Mouse (Mus musculus) forebrain, embryonic 14.5 days (tissue): ENCODE measurements around the gene Tmem189. TPM values are rescaled to one million over a fixed set of nuclear protein-coding genes. Genes with fewer than 3 reads are reported as not detected.
"Not testable (repeated sequence)": the region's sequence is repeated elsewhere in the genome, so short reads cannot be mapped to it uniquely, and the experiment has no call there.

Experiments
- ATAC-seq: fragments of 200-750 bp; cut with Nextera tagmentation; 2 replicates; pipeline ENCODE4 v1.8.0; 2017; ENCODE audit warnings: mild to moderate bottlenecking, moderate library complexity
- DNase-seq: peaks from one replicate; pipeline ENCODE4 v3.0.0-alpha.2; 2015; ENCODE audit warnings: low spot score
- H3K27ac ChIP-seq: fragments of 300-500 bp; sonication (generic); 2 replicates; pipeline ENCODE4 v1.5.1; 2014; ENCODE audit warnings: low read depth, mild to moderate bottlenecking, control low read depth, low read length, moderate library complexity
- H3K27me3 ChIP-seq: fragments of 300-500 bp; sonication (generic); replicated peaks from 2 replicates; pipeline ENCODE4 v1.6.1; 2014; ENCODE audit warnings: low read length, control low read depth, mixed read lengths; ENCODE audit not compliant: control insufficient read depth, insufficient read depth
- H3K36me3 ChIP-seq: fragments of 300-500 bp; sonication (generic); 2 replicates; pipeline ENCODE4 v1.6.1; 2014; ENCODE audit warnings: low read length, control low read depth; ENCODE audit not compliant: control insufficient read depth, insufficient read depth
- H3K4me1 ChIP-seq: fragments of 300-500 bp; sonication (generic); 2 replicates; pipeline ENCODE4 v1.6.1; 2014; ENCODE audit warnings: antibody characterized with exemption, low read length, control low read depth; ENCODE audit not compliant: control insufficient read depth, insufficient read depth
- H3K4me2 ChIP-seq: fragments of 300-500 bp; sonication (generic); 2 replicates; pipeline ENCODE4 v1.6.1; 2014; ENCODE audit warnings: mild to moderate bottlenecking, control low read depth, low read length
- H3K4me3 ChIP-seq: fragments of 300-500 bp; sonication (generic); 2 replicates; pipeline ENCODE4 v1.5.1; 2014; ENCODE audit warnings: low read depth, low read length, control low read depth
- H3K9ac ChIP-seq: fragments of 300-500 bp; sonication (generic); 2 replicates; pipeline ENCODE4 v1.6.1; 2014; ENCODE audit warnings: mild to moderate bottlenecking, low read length, control low read depth, moderate library complexity
- H3K9me3 ChIP-seq: fragments of 300-500 bp; sonication (generic); replicated peaks from 2 replicates; pipeline ENCODE4 v1.6.1; 2016; ENCODE audit warnings: low read length, control low read depth, mixed read lengths; ENCODE audit not compliant: control insufficient read depth
- WGBS: fragments of 180-500 bp; shearing (Covaris S2); extraction: QIAGEN DNeasy Blood & Tissue Kit; methylation state at CpG from one replicate; pipeline ENCODE4 v1.1.7; 2014; 5-methylcytosine and 5-hydroxymethylcytosine counted together
- polyA plus RNA-seq: library from polyadenylated mRNA; unstranded; fragments of >200 nt; fragmentation: Nextera tagmentation; extraction: Ambion mirVana; gene quantifications from 2 replicates; pipeline ENCODE4 v1.2.1, GENCODE M21; 2014

The Tmem189 gene
- polyA plus RNA-seq, 1 experiment from 2014 or later: 21.3 TPM

DNA sequence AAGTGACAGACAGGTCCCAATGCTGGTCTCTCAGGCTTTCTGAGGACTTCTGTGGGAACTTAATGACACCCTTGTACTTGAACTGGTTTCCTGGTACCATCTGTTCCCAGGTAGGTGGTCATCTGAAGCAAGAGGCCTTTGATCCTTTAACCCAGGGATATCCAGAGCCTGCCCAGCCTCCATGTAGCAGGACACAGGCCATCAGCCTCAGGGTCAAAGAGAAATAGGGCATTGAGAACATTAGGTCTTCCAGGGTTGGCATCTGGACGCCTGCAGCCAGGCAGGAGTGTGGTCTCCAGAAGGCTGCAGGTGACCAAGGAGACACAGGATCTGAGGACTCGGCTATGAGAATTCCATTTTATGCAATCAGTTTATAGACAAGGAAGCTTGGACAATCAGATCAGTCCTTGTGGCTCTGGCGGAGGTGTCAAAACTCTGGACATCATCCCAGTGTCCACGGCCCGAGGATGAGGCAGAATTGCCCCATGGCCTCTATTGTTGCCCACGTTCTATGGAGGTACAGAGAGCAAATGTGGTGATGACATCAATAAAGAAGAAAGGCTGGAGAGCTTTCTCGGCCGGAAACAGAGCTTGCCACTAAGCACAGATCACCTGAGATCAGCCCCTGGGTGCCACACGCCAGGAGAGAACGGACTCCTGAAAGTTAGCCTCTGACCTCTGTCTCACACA is 34.6 kb downstream of the Tmem189 start:
- no peaks in the 10 kb centered on the region for H3K27me3 ChIP-seq
- no peak overlapping the region for H3K27ac ChIP-seq
- no peak overlapping the region for H3K4me2 ChIP-seq
- no peak overlapping the region for H3K4me3 ChIP-seq
- H3K9ac ChIP-seq: no peak overlapping the region
- H3K36me3 ChIP-seq: peaks cover 25% of the 10 kb centered on the region
- ATAC-seq (no peak), DNase-seq (no peak)
- H3K9me3 ChIP-seq: no peaks in the 10 kb centered on the region
- H3K4me1 ChIP-seq: peaks cover 7% of the 10 kb centered on the region
- WGBS: 90% methylated on average over 10 of the region's 10 CpGs

DNA sequence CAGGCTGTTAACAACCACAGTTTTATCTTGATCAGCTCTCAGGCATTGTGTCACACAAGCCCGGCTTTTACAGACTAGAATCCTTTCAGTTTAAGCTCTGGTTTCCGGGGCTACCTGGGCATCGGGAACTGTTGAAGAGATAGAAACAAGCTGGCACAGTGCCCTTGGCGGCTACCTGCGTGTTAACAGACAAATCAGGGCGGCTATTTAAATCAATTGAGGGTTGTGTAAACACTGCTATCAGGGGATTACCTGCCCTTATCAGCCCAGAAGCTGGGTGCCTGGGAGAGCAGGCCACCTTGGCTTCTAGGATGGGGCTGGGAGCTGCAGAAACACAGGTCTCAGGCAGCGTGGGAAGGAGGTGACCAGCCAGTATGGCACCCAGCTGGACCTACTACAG is 36.9 kb downstream of the Tmem189 start:
- Histone ChIP-seq H3K9ac (no peak overlapping the region), H3K4me2 (no peak overlapping the region), H3K36me3 (peaks cover 25% of the 10 kb centered on the region), H3K4me1 (no peaks in the 10 kb centered on the region), H3K27me3 (no peaks in the 10 kb centered on the region), H3K27ac (no peak overlapping the region), H3K9me3 (no peaks in the 10 kb centered on the region), H3K4me3 (no peak overlapping the region)
- ATAC-seq (no peak), DNase-seq (no peak)
- WGBS: 81% methylated on average over 7 of the region's 7 CpGs

DNA sequence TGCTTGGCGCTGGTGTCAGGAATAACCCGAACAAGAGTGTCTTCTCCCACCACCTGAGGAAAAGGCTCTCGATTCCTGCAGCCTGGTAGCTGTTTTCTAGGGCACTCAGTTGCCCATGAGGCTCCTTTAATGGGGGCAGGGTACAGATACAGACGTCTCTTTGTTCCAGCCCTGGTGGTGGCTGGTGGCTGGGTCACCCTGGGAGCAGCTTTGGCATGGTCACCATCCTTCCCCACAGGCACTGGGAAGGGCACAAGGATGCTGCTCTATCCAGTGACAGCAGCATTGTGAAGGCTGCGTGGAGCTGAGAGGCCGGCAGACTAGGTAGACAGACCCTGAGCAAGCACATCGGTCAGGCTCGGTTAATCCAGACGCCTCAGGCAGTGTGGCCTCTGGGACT is 38.0 kb downstream of the Tmem189 start:
- no peak overlapping the region for H3K27ac ChIP-seq
- WGBS: 88% methylated on average over 9 of the region's 9 CpGs
- H3K9me3 ChIP-seq: no peaks in the 10 kb centered on the region
- ATAC-seq: no peak
- no peak overlapping the region for H3K9ac ChIP-seq
- no peak overlapping the region for H3K4me3 ChIP-seq
- no peaks in the 10 kb centered on the region for H3K27me3 ChIP-seq
- DNase-seq: no peak
- no peaks in the 10 kb centered on the region for H3K4me1 ChIP-seq
- peaks cover 25% of the 10 kb centered on the region for H3K36me3 ChIP-seq
- H3K4me2 ChIP-seq: no peak overlapping the region

DNA sequence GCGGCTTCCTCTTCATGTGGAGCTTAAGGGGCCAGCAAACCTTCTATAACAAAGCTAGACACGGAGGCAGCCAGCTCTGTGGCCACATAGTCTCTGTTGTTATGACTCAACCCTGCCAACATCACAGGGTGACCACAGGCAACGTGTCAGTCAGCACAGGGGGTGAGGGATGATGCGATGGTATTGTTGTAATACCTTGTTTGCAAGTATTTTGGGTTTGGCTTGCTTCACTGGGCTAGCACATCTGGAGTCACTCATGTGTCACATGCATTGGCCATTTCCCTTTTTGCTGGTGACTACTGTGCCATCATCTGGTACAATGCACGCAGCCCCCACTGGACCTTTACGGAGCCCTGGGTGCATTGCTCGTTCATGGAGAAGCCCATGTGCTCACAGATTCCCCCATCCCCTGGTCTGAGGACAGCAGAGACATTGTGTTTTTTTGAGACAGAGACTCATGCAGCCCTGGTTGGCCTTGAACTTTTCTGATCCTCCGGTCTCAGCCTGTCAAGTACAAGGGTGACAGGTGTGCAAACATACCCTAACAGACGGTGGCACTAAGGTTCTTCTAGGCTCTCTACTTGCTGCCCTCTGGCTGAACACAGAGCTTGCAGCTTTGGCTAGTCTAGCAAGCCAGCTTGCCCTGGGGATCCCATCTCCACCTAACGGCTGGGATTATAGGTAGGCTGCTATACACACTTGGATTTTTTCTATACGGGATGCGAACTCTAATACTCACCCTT is 40.2 kb downstream of the Tmem189 start:
- Histone ChIP-seq H3K4me2 (no peak overlapping the region), H3K9ac (no peak overlapping the region), H3K27me3 (no peaks in the 10 kb centered on the region), H3K36me3 (peaks cover 37% of the 10 kb centered on the region), H3K4me1 (no peaks in the 10 kb centered on the region), H3K9me3 (no peaks in the 10 kb centered on the region), H3K27ac (no peak overlapping the region), H3K4me3 (no peak overlapping the region)
- WGBS: 90% methylated on average over 12 of the region's 12 CpGs
- no peak for ATAC-seq
- DNase-seq: no peak

DNA sequence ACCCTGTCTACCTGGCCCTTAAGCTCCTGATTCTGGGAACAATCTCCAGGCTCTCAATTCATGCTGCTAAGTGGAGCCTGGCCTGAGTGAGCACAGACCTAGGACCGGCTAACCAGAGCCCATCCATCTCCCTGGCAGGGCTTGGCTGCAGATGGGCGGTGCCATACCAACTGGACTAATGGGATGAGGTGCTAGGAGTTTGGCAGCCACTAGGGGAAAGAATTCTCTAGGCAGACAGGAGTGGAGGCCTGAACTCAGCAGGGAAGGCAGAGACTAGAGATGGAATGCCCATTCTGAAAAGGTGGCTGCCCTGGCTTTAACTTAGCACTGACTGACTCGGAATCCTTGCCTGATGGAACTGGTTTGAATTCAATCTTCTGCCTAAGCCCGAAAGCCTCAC is 43.2 kb downstream of the Tmem189 start:
- H3K9ac ChIP-seq: no peak overlapping the region
- ATAC-seq (no peak), DNase-seq (no peak)
- H3K36me3 ChIP-seq: peaks cover 30% of the 10 kb centered on the region
- H3K4me3 ChIP-seq: no peak overlapping the region
- no peak overlapping the region for H3K4me2 ChIP-seq
- 83% methylated on average over 4 of the region's 4 CpGs for WGBS
- no peak overlapping the region for H3K27ac ChIP-seq
- no peaks in the 10 kb centered on the region for H3K27me3 ChIP-seq
- no peaks in the 10 kb centered on the region for H3K4me1 ChIP-seq
- no peaks in the 10 kb centered on the region for H3K9me3 ChIP-seq

DNA sequence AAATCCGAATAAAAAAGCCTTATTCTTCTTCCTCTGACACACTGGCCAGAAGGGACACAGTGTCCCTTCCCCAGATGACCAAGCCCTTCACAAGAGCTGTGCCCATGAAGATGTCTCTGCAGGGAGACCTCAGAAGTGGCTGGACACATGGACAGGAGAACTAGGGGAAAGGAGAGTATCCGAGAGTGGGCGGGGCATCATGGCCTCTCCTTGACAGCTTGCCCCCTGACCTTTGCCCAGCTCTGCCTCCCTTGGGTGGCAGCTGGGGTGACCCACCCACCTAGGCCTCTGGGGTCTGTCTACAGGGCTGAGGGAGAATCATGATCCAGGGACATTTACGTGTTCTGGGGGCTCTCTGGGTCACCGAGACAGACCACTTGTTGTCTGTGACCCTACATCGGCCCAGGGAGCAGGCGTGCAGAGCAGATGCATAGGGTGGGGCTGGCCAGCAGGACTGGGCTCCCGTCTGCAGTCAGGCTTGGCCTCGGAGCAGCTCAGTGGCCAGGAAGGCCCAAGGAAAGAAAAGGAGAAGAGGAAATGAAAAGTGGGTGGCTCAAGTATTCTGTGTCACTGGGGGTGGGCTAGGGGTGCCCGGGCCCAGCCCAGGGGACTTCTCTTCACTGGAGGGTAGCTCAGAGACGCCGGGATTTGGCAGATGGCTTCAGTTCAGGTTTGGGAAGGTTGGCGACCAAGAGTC is 46.1 kb downstream of the Tmem189 start:
- DNase-seq, ATAC-seq, H3K27ac ChIP-seq, H3K4me3 ChIP-seq, H3K27me3 ChIP-seq, H3K4me2 ChIP-seq, H3K9ac ChIP-seq, H3K4me1 ChIP-seq, H3K9me3 ChIP-seq: not testable (repeated sequence)
- H3K36me3 ChIP-seq: peaks cover 28% of the 10 kb centered on the region
- WGBS: 91% methylated on average over 13 of the region's 13 CpGs

DNA sequence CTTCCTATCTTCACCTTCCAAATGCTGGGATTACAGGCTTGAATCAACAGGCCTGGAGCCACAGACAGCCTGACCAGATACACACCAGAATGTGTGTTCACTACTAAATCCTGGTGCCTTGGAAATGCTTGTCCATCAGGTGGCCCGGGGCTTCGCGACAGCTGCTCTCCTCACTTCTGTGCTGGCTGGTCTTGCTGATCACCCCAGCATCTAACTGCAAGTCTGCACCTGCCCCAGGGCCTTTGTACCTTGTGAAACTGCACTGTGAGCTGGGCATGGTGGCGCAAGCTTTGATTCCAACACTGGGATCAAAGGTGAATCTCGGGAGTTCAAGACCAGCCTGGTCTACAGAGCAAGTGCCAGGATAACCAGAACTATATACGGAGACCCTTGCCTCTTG is 47.5 kb downstream of the Tmem189 start:
- no peak for DNase-seq
- WGBS: 91% methylated on average over 6 of the region's 6 CpGs
- Histone ChIP-seq H3K4me2 (no peak overlapping the region), H3K27me3 (no peaks in the 10 kb centered on the region), H3K9me3 (no peaks in the 10 kb centered on the region), H3K9ac (no peak overlapping the region), H3K27ac (no peak overlapping the region), H3K4me1 (no peaks in the 10 kb centered on the region), H3K4me3 (no peak overlapping the region), H3K36me3 (peaks cover 28% of the 10 kb centered on the region)
- no peak for ATAC-seq

DNA sequence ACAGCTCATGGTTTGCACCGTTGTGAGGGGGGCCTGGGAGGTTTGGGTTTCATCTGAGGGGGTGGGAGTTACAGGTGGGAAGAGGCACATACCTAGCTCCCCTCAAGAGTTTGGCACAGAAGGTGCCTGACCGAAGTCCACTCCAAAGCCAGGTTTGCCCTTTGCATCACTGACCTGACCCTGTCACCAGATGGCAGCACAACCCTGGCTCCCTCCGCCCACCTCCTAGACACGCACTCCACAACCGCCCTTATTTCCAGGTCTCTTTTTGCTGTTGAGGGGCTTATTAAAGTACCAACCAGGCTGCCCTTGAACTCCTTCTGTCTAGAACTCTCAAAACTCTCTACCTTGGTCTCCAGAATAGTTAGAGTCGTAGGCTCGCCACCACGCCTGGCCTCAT is 48.3 kb downstream of the Tmem189 start:
- Histone ChIP-seq H3K9me3 (no peaks in the 10 kb centered on the region), H3K4me2 (no peak overlapping the region), H3K4me3 (no peak overlapping the region), H3K36me3 (peaks cover 25% of the 10 kb centered on the region), H3K27ac (no peak overlapping the region), H3K9ac (no peak overlapping the region), H3K4me1 (no peaks in the 10 kb centered on the region), H3K27me3 (no peaks in the 10 kb centered on the region)
- no peak for ATAC-seq
- no peak for DNase-seq
- 57% methylated on average over 8 of the region's 8 CpGs for WGBS

DNA sequence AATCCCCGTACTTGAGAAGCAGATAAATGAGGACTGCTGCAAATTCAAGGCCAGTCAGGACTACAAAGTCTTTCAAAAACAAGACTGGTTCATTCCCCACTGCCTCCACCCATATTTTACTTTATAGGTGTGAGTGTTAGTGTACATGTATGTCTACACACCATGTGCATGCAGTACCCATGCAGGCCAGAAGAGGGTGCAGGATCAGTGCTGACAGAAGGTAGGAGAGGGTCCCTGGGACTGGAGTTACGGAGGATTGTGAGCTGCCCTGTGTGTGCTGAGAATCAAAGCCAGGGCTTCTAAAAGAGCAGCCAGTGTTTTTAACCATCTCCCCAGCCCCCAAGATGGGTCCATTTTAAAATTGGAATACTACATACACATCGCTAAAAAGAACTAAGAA is 49.3 kb downstream of the Tmem189 start:
- no peaks in the 10 kb centered on the region for H3K4me1 ChIP-seq
- no peaks in the 10 kb centered on the region for H3K27me3 ChIP-seq
- no peak overlapping the region for H3K4me3 ChIP-seq
- H3K36me3 ChIP-seq: peaks cover 19% of the 10 kb centered on the region; the same call in 1 of the 2 replicates
- no peak overlapping the region for H3K4me2 ChIP-seq
- DNase-seq (no peak), ATAC-seq (no peak)
- H3K27ac ChIP-seq: no peak overlapping the region
- H3K9me3 ChIP-seq: no peaks in the 10 kb centered on the region
- WGBS: 78% methylated on average over 3 of the region's 3 CpGs
- no peak overlapping the region for H3K9ac ChIP-seq
